Mouse (Mus musculus) neural tube, embryonic 12.5 days (tissue): ENCODE measurements around the gene Ddx31. TPM values are rescaled to one million over a fixed set of nuclear protein-coding genes. Genes with fewer than 3 reads are reported as not detected.

Source experiments
- ATAC-seq: fragments of 200-750 bp; cut with Nextera tagmentation; 2 replicates; pipeline ENCODE4 v1.8.0; 2017; ENCODE audit warnings: low read depth, mild to moderate bottlenecking, moderate TSS enrichment, moderate library complexity; ENCODE audit not compliant: low FRiP score
- H3K27ac ChIP-seq: fragments of 300-500 bp; sonication (generic); 2 replicates; pipeline ENCODE4 v1.5.1; 2016
- H3K27me3 ChIP-seq: fragments of 300-500 bp; sonication (generic); replicated peaks from 2 replicates; pipeline ENCODE4 v1.6.1; 2016; ENCODE audit warnings: mild to moderate bottlenecking
- H3K36me3 ChIP-seq: fragments of 300-500 bp; sonication (generic); 2 replicates; pipeline ENCODE4 v1.6.1; 2016; ENCODE audit warnings: mild to moderate bottlenecking
- H3K4me1 ChIP-seq: fragments of 300-500 bp; sonication (generic); 2 replicates; pipeline ENCODE4 v1.6.1; 2016
- H3K4me2 ChIP-seq: fragments of 300-500 bp; sonication (generic); replicated peaks from 2 replicates; pipeline ENCODE4 v1.6.1; 2016; ENCODE audit warnings: mild to moderate bottlenecking
- H3K4me3 ChIP-seq: fragments of 300-500 bp; sonication (generic); 2 replicates; pipeline ENCODE4 v1.5.1; 2016
- H3K9ac ChIP-seq: fragments of 300-500 bp; sonication (generic); 2 replicates; pipeline ENCODE4 v1.6.1; 2016; ENCODE audit warnings: mild to moderate bottlenecking
- H3K9me3 ChIP-seq: fragments of 300-500 bp; sonication (generic); 2 replicates; pipeline ENCODE4 v1.6.1; 2016; ENCODE audit warnings: mild to moderate bottlenecking
- WGBS: fragments of 180-500 bp; shearing (Covaris S2); methylation state at CpG from one replicate; pipeline ENCODE4 v1.1.7; 2016; 5-methylcytosine and 5-hydroxymethylcytosine counted together
- polyA plus RNA-seq: library from polyadenylated mRNA; unstranded; fragments of >200 nt; fragmentation: Nextera tagmentation; extraction: Ambion mirVana; gene quantifications from 2 replicates; pipeline ENCODE4 v1.2.1, GENCODE M21; 2016

Ddx31 gene
- polyA plus RNA-seq, 1 experiment from 2014 or later: 15.3 TPM

DNA sequence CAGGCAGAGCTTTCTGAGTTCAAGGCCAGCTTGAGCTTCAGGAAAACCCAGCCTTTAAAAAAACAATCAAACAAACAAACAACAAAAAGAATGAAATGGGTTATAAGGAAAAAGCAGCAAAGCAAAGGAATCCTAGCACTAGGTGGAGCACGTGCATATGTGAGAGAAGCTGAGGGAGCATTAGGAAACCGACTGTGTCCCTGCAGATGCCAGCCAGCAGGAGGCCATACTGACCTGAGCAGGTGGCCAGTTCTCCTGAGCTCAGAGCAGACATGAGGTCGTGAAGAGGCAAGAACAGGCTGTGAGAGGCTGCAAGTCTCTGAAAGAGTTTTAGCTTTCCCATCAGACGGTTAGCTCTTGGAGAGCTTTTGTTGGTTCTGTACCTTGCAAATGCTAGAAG lies 10.9 kb upstream of the Ddx31 start:
- no peak overlapping the region for H3K27ac ChIP-seq
- WGBS: 50% methylated on average over 4 of the region's 4 CpGs
- peaks cover 87% of the 10 kb centered on the region for H3K36me3 ChIP-seq

DNA sequence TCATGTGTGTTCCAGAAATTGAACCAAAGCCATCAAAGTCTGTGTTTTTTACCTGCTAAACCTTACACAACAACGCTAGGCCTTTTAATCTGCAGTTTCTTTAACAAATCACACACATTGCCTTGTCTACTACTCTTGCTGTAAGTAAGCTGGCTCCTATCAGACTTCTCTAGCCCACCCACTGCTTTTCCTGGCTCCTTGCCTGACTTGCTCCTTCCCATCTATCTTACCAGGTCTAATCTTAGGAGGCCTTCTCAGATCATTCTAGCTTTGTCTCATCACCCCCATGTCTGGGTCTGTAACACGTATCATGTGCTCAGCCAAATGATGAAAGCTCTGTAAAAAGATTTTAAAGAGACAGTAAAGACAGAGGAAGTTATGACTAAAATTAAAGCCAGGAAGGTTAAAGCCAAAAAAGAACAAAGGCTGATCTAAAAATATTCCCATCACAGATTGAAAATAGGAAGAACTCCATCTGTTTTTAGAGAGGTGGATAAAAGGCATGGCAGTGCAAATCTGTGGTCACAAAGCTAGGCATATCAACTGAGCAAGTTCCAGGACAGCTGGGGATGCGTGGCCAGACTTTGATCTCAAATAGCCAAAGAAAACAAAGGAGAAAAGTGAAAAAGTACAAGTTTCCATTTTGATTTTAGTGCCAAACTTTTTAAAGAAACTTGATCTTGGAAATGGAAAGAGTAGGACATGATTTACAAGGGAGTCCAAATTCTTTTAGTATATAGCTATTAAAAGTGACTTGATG lies 3.8 kb upstream of the Ddx31 start:
- no peak for ATAC-seq
- Histone ChIP-seq H3K9me3 (no peaks in the 10 kb centered on the region), H3K4me3 (no peak overlapping the region), H3K36me3 (peaks cover 32% of the 10 kb centered on the region), H3K27me3 (no peaks in the 10 kb centered on the region), H3K9ac (no peak overlapping the region), H3K27ac (no peak overlapping the region), H3K4me1 (peaks cover 26% of the 10 kb centered on the region), H3K4me2 (no peak overlapping the region)
- WGBS: 85% methylated on average over 3 of the region's 3 CpGs

More for the DNA sequence above, 10.9 kb upstream of the Ddx31 start:
- Histone ChIP-seq H3K9me3 (no peaks in the 10 kb centered on the region), H3K4me1 (no peaks in the 10 kb centered on the region), H3K27me3 (no peaks in the 10 kb centered on the region), H3K9ac (no peak overlapping the region), H3K4me3 (no peak overlapping the region), H3K4me2 (no peak overlapping the region)
- no peak for ATAC-seq

DNA sequence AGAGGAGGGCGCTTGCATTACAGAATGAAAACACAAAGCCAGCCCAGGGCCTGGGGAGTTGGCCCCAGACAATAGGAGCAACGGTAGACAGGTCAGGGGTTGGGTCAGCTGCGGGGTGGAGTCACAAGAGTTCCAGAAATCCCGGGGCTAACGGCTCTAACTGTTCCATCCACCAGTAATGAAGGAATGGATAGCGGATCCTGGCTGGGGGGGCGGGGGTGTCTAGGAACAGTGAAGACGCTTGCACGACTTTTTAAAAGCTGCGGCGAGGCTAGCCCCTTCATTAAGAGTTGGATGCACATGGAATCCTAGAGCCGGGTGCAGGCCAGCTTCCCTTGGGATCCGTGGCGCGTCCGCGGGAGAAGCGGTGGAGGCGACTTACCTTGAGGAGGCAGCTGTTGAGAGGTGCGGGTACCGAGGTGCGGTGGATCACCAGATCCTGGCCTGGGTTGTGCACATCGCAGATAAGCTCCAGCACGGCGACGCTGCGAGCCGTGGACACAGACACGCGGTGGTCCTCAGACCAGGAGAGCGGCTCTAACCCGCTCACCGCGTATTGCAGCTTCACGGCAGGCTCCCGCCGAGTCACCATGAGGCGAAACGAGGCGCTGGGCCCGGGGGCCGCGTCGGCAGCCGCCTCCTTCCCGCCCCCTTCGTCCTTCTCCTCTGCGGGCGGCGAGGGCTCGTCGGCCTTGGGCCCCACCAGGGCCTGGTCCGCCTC lies 545 bp upstream of the Ddx31 start:
- under 1% methylated on average over 53 of the region's 53 CpGs for WGBS
- H3K36me3 ChIP-seq: peaks cover 7% of the 10 kb centered on the region
- H3K27ac ChIP-seq: peak overlapping the region; percentile 21
- peak overlapping the region; percentile 87 for H3K4me2 ChIP-seq
- ATAC-seq: peak; percentile 75
- H3K4me3 ChIP-seq: peak overlapping the region; percentile 88
- H3K9me3 ChIP-seq: no peaks in the 10 kb centered on the region
- H3K9ac ChIP-seq: peak overlapping the region; percentile 85
- peaks cover 33% of the 10 kb centered on the region for H3K4me1 ChIP-seq
- no peaks in the 10 kb centered on the region for H3K27me3 ChIP-seq

DNA sequence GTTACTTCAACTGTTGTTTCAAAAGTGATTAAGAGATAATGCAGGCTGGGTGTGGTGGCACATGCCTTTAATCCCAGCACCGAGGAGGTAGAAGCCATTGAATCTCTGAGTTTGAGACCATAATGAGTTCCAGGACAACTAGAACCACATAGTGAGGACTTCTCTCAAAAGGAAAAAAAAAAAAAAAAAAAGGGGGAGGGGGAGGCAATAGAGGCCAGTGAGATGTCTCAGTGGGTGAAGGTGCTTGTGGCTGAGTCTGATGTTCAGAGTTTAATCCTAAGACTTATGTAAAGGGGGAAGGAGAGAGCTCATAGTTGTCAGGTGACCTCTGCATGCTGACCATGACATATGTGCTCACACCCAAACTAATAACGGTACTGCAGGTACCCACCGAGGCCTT lies 1.8 kb downstream of the Ddx31 start:
- no peak for ATAC-seq
- H3K36me3 ChIP-seq: peaks cover 20% of the 10 kb centered on the region
- no peak overlapping the region for H3K4me3 ChIP-seq
- H3K27ac ChIP-seq: no peak overlapping the region
- no peak overlapping the region for H3K9ac ChIP-seq
- peaks cover 33% of the 10 kb centered on the region for H3K4me1 ChIP-seq
- no peaks in the 10 kb centered on the region for H3K27me3 ChIP-seq
- H3K9me3 ChIP-seq: no peaks in the 10 kb centered on the region
- H3K4me2 ChIP-seq: peak overlapping the region; percentile 87
- whole genome bisulfite sequencing: 92% methylated on average over 3 of the region's 3 CpGs

DNA sequence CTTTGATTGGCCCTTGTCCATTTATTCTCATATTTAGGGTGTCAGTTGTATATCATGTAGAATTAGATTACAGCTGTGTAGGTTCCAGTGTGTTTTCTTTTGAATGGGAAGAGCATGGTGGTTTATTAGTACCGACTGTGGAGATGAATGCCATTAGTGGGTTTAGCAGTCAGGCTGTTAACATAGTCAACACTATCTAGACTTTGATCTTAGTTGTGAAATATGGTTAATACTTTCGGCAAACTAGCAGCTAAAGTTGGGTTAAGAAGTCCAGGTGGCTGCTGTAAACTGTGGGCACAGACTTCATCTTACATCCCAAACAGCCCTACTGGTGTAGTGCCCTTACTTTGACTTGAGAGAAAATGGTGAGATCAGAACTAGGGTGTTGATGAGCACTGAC lies 8.7 kb downstream of the Ddx31 start:
- Histone ChIP-seq H3K4me3 (no peak overlapping the region), H3K27me3 (no peaks in the 10 kb centered on the region), H3K4me2 (no peak overlapping the region), H3K27ac (no peak overlapping the region), H3K4me1 (no peaks in the 10 kb centered on the region), H3K9ac (no peak overlapping the region), H3K36me3 (peaks cover 63% of the 10 kb centered on the region), H3K9me3 (no peaks in the 10 kb centered on the region)
- no peak for ATAC-seq
- 93% methylated on average over 2 of the region's 2 CpGs for WGBS

DNA sequence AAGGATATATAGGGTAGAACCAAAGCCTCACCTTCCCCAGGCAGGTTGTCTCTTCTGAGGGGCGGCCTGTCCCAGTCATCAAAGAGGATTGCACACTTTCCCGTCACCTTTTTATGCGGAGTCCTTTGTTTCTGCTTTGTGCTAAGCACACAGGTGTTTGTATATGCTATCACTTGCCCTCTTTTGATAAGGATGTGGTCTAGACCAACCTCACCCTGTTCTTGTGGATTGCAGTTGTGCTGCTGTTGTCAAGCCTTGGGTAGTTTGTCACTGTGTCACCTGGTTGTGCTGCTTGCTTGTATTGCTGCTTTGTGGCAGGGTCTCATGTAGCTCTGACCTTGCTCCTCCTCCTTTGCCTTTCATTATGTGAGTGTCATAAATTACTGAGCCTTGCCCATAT lies 12.4 kb downstream of the Ddx31 start:
- Histone ChIP-seq H3K4me2 (no peak overlapping the region), H3K4me1 (no peaks in the 10 kb centered on the region), H3K36me3 (peaks cover 49% of the 10 kb centered on the region), H3K4me3 (no peak overlapping the region), H3K27ac (no peak overlapping the region), H3K9ac (no peak overlapping the region), H3K27me3 (no peaks in the 10 kb centered on the region), H3K9me3 (no peaks in the 10 kb centered on the region)
- ATAC-seq: no peak
- WGBS: 93% methylated on average over 3 of the region's 3 CpGs

DNA sequence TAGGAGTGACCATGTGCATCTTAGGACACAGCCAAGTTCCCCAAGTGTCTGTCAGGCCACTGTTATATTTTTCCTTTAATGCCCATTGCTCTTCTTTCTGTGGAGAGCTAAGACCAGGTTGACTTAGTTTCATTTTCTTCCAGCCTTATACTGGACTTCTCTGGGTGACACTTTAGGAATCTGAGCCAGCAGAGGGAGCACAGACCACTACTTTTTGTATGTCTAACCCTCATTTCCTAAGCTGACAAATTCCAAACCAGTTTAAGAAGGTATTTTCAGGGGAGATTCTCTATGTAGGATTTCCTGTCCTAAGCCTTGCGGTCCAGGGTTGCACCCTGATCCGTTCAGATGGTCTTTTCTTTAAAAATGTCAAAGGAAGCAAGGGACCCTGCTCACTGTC lies 15.6 kb downstream of the Ddx31 start:
- H3K9ac ChIP-seq: no peak overlapping the region
- no peak overlapping the region for H3K4me2 ChIP-seq
- H3K9me3 ChIP-seq: no peaks in the 10 kb centered on the region
- 93% methylated on average over 2 of the region's 2 CpGs for WGBS
- H3K4me1 ChIP-seq: no peaks in the 10 kb centered on the region
- no peak overlapping the region for H3K4me3 ChIP-seq
- no peak overlapping the region for H3K27ac ChIP-seq
- H3K36me3 ChIP-seq: peaks cover 41% of the 10 kb centered on the region
- ATAC-seq: no peak
- H3K27me3 ChIP-seq: no peaks in the 10 kb centered on the region

DNA sequence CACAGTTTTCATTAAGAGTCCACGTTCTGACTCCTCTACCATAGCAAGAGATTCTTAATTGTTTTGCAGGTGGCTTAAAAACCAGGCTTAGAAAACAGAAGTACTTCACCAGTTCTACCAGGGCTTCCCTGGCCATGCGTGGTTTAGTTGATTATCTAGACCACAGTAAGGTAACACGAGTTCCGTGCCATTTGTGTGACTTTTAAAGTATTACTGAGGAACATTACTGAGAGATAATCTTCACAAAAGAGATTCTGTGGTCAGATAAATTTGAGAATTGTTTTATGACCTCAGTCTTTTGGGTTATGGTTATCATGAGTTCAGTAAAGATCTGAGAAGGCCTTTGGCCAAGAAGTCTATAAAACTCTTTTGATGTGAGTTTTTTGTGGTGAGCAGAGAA lies 19.1 kb downstream of the Ddx31 start:
- no peak overlapping the region for H3K4me3 ChIP-seq
- H3K27ac ChIP-seq: no peak overlapping the region
- H3K9ac ChIP-seq: no peak overlapping the region
- no peaks in the 10 kb centered on the region for H3K27me3 ChIP-seq
- no peak for ATAC-seq
- no peaks in the 10 kb centered on the region for H3K4me1 ChIP-seq
- WGBS: 98% methylated on average over 4 of the region's 4 CpGs
- H3K4me2 ChIP-seq: no peak overlapping the region
- no peaks in the 10 kb centered on the region for H3K9me3 ChIP-seq
- H3K36me3 ChIP-seq: peaks cover 60% of the 10 kb centered on the region

DNA sequence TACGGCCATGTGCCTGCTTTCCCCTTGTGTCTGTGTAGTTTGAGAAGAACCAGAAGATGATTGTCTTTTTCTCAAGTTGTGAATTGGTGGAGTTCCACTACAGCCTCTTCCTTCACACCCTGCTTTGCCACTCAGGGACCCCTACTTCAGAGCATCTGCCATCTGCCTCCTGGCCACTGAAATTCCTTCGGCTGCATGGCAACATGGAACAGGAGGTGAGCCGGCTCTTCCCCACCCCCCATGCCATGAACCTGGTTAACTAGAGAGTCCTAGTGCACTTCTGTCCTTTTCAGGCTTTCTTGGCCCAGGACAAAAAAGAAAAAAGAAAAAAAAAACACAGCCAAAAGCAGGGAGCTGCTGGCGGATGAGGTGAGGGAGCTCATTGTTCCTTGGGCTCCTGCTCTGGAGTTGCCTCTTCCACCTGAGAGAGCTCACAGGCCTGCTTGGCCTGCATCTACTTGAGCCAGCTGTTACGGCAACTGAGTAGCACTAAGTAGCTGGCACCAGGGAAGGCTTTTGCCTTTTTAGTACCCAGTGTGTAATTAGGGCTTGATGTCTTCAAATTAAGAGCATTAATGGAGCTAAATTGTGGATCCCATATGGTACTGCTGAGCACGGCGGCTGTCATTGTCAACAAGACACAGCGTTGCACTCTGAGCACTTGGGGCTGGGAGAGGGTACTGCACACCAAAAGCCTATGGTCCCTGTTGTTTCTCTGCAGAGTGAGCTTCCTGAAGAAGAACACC lies 20.6 kb downstream of the Ddx31 start:
- H3K4me1 ChIP-seq: no peaks in the 10 kb centered on the region
- H3K4me2 ChIP-seq: no peak overlapping the region
- no peak for ATAC-seq
- no peak overlapping the region for H3K4me3 ChIP-seq
- H3K9ac ChIP-seq: no peak overlapping the region
- WGBS: 90% methylated on average over 8 of the region's 8 CpGs
- H3K27ac ChIP-seq: no peak overlapping the region
- H3K9me3 ChIP-seq: no peaks in the 10 kb centered on the region
- H3K27me3 ChIP-seq: no peaks in the 10 kb centered on the region
- peaks cover 68% of the 10 kb centered on the region for H3K36me3 ChIP-seq

DNA sequence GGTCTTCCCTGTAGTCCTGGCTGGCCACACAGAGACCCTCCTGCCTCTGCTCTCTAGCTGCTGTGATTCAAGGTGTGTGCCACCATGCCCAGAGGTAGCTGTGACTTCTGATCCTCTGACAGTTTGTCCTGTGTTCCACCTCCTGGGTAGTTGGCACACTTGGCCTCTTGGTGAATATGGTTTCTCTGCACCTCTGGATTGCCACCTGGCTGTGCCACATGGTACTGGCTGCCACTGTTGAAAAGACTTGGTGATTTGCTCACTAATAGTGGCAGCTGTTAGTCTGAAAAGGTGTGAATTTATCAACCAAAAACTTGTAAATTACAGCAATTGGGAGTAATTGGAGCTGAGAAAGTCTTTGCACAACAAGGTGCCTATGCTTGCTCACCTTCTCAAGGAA lies 23.7 kb downstream of the Ddx31 start:
- Histone ChIP-seq H3K9me3 (no peaks in the 10 kb centered on the region), H3K9ac (no peak overlapping the region), H3K4me1 (no peaks in the 10 kb centered on the region), H3K4me2 (no peak overlapping the region), H3K36me3 (peaks cover 74% of the 10 kb centered on the region), H3K27me3 (no peaks in the 10 kb centered on the region), H3K4me3 (no peak overlapping the region), H3K27ac (no peak overlapping the region)
- no peak for ATAC-seq

DNA sequence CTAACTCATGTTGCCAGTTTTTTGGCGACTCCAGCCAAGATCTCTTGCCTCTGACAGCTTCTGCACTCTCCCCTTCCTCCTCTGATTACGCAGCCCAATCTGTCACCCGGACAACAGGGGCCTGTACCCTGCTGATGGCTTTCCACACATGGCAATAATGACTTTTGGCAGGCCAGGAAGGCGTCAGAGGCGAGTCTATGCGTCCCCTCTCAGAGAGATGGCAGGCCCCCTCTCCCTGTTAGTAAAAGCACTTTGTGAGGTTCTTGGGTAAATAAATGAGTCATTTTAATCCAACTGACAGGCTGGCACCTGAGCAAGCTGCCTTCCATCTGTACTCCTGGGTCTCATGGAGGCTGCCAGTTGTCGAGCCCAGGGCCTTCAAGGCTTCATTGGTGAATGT lies 27.3 kb downstream of the Ddx31 start:
- Histone ChIP-seq H3K27ac (no peak overlapping the region), H3K27me3 (no peaks in the 10 kb centered on the region), H3K9me3 (no peaks in the 10 kb centered on the region), H3K4me3 (no peak overlapping the region), H3K9ac (no peak overlapping the region), H3K4me2 (no peak overlapping the region), H3K4me1 (no peaks in the 10 kb centered on the region), H3K36me3 (peaks cover 43% of the 10 kb centered on the region)
- WGBS: 75% methylated on average over 7 of the region's 7 CpGs
- ATAC-seq: no peak

DNA sequence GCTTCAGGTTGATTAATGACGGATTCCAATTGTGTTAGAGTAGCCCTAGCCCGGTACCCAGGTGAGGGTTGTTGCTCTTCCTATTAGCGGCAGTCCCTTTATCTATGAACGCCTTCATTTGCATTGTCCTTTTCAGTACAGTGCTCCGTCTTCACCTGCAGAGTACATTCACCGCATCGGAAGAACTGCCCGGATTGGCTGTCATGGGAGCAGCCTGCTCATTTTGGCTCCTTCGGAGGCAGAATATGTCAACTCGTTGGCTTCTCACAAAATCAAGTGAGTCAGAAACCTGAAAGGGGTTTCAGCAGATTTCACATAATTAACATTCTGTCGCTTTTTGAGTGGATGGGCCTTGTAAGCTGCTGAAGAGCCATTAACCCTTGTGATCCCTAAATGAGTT lies 35.3 kb downstream of the Ddx31 start:
- no peak overlapping the region for H3K9ac ChIP-seq
- no peaks in the 10 kb centered on the region for H3K9me3 ChIP-seq
- H3K4me1 ChIP-seq: no peaks in the 10 kb centered on the region
- peaks cover 42% of the 10 kb centered on the region for H3K36me3 ChIP-seq
- WGBS: 89% methylated on average over 11 of the region's 11 CpGs
- H3K27me3 ChIP-seq: no peaks in the 10 kb centered on the region
- no peak overlapping the region for H3K4me3 ChIP-seq
- ATAC-seq: no peak
- no peak overlapping the region for H3K27ac ChIP-seq
- H3K4me2 ChIP-seq: no peak overlapping the region
